Mouse (Mus musculus): Measurements from ENCODE around the gene Dnaja3.

The Dnaja3 gene

DNA sequence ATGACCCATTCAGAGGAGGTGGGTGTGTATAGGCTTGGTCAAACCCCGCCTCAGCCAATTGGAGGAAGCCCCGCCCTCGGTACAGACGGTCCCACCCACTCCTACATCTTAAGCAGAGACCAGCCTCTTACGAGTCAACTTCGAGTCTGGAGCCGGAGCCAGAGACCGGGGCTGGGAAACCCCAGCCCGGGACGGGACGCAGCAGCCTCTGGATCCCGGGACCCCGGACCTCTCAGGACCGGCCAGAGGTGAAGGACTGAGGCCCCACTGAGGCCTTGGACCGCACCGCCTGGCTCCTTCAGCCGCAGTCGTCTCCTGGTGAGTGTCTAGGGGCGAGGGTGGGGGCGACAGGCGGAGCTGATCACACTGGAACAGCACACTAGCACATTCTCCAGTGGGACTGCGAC is at the start of gene Dnaja3, which contains the start of gene Vasn:
Gene Dnaja3 (plus strand): TSS at position 159 of the 407 bp plus-strand sequence.
Gene Vasn (plus strand): TSS at position 111 of the 407 bp plus-strand sequence.
- peak; percentile 97 for DNase-seq

DNA sequence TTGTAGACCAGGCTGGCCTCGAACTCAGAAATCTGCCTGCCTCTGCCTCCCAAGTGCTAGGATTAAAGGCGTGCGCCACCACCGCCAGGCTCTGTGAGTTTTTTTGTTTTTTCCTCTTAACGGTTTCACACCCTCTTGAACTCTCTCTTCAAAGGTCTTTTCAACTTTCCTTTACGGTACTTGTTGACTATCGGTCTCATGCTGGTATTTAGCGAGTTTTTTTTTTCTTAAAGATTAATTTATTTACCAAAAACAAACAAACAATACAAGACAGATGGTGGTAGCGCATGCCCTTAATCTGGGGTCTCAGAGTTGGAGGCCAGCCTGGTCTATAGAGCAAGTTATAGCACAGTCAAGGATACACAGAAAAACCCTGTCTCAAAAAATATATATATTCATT is 49.6 kb upstream of the Dnaja3 start:
- DNase-seq = no peak

DNA sequence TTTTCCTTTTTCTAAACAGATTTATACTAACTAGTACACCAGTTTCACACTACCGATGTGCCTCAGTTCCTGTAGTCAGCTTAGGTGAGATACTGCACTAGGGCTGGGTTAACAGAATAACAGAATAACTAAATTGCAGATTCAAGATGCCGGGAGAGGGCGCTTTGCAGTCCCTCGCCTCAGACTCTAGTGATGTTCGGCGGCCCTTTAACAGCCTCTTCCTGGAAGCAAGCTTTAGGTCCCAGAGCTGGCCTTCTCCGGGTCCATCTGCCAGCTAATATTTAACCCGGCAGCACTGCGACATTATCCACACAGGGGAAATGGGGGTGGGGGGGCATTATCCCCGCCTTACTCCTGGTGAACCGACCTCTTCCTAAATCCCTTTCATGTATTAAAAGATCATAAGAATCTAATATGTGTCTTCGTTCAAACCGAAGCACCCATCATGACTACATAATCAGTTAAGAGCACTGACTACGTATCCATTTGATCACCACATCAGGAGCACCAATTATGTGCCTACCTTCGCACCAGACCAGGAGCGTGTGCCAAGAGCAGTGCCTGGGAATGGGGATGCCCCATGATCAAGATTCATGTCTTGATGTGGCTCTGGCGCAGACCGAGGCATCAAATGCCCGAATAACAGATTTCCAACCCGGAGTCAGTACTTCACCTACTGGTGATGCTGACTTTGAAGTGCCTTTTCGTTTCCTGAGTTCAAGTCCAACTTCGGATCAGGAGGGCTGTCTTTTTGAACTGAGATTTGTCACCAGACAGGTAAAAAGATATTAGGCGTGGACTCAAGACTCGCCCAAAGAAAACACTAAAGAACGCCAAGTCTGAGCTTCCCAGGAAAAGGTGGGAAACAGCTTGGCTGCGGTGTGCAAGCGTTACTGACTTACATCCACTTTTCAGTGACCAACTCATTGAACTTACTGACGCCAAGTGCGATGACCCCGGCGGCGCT is 46.6 kb upstream of the Dnaja3 start:
- peak; percentile 83 for DNase-seq

DNA sequence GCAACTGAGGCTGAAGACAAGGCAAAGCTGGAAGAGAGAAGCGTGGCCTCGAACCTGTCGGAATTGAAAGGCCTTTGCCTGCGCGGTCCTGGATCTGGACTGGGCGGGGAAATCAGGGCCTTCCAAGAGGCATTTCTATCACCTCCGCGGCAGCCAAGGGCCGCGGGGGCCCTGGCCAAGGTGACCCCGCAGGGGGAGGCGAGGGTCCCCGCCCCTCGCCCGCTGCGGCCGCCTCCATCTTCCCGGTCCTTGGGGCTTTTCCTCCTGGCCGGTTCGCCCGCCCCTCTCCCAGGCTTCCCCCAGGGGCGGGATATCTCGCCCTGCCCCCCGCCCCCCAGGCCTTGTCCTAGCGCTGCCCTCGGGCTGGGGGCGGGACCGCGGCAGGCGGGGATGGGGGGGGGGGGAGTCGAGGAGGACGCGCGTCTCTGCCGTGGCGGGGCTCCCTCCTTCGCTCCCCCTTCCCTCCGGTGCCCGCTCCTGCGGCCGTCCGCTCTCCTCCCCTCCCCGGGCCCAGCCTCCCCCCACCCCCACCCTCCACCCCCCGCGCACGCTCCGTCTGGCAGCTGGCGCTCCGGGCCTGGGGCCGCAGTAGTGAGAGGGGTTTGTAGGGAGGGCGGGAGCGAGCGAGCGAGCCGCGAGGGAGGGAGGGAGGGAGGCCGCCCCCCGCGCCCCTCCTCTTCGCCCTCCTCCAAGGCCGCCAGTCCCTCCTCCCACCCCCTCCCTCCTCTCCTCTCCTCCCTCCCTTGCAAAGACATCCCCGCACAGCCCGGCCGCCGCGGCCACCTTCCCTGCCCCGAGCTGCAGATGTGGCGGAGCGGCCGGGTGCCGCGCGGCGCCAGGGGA is 45.6 kb upstream of the Dnaja3 start, which contains the start of gene Glis2:
Gene Glis2 (plus strand): TSS at position 743 of the 843 bp plus-strand sequence.
- peak; percentile 73 for DNase-seq

DNA sequence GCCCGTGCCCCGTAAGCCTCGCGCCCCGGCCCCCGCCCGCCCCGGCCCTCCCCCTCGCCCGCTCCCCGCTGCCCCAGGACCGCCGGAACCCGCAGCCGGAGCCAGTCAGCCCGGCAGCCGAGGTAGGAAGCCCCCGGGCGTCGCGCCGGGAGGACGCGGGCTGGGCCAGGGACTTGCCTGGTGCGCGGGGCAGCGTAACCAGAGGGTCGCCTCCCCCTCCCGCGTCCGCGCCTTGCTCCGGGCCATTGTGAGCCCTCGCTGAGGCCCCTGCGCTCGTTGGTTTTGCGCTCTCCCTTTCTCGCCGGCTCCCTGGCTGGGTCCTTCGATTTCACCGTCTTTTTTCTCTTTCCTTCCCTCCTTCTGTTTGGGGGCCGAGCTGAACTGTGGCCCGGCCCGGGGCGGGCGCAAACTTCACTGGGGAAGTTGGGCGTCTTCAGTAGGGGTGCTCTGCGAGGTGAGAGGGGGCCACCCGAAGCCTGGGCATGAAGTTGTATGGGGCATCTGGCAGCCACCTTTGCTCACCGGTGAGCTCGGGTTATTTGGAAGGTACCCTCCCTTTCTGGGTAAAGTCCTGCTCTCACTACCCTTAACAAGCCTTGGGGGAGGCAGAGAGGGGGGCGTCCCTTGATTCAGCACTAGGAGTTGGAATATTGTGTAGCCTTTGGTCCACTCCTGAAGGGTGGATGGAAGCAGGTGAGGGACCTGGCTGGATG is 44.8 kb upstream of the Dnaja3 start:
- DNase-seq = peak; percentile 61

DNA sequence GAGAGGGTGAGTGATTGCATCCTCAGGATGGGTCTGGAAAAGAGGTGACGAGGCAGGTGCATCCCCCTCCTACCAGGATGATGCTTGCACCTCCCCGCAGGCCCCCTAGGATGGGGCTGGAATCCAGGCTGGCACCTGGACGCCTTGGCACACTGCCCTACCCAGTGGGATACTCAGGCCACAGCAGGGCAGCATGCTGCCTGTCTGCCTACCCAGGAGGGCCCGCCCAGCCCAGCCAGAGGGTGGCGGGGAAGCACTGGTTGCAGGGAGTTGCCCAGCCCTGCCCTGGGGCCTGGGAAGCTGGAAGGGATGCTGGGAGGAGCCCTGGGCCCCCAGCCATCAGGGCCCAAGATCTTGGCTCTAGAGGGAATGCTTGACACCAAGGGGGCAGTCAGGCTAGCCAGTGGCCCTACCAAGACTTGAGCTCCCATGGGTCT is 44.2 kb upstream of the Dnaja3 start:
- peak; percentile 78 for DNase-seq

DNA sequence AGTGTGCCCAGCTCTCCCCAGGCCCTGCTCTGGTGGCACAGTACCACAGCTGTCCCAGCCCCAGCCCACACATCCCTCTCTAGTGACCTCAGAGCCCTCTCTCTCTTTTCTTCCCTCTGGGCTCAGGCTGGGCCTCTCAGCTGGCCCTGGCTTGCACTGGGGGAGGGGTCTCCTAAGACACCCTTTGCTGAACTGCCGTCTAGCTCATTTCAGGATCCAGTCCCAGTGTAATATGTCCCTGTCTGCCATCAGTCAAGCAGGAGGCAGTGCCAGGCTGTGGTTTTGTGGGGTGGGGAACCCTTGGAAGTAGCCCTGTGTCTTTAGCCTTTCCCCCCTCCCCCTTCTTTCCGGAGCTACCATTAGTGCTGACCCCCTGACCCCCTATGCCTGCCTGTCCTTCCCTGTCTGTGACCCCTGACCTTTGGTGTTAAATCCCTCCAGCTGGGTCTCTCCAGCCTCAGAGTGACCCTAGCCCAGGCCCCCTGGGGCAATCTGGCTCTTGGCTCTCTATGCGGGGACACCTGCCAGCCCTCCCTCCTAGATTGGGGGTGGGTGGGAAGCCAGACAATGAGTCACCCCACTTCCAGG is 43.6 kb upstream of the Dnaja3 start:
- peak; percentile 43 for DNase-seq

DNA sequence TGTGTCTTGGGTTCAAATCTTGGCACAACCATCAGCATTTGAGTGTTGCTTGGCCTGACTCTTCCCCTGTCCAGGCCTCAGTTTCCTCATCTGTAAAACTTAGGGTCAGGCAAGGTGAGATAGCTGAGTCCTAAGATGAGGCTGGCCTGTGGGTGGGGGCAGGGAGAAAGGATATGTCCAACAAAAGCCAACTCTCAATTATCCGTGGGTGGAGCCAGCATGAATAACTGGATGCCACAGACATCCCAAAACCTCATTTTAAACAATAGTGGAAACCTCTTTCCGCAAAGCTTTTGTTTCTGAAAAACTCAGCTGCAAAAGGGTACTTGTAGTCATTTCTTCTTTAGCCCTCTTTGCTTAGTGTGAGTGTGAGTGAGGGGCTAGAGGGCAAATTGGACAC is 43.0 kb upstream of the Dnaja3 start:
- DNase-seq = no peak

DNA sequence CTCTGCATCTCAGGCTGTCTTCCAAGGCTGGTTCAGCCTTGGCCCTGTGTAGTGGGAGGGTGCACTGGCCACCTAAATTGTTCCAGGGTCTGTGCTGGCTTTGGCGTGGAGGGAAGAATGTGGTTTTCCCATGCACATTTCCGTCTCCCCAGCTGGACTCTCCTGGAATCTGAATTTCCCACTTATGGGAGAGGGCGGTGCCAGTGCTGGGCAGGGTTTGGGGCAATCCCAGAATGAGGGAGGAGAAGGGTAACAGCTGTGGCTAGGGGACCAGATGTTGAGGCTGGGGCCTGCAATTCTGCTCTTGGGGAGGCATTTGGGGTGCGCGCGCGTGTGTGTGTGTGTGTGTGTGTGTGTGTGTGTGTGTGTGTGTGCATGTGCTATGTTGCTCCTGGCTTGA is 42.5 kb upstream of the Dnaja3 start:
- DNase-seq = peak; percentile 68

DNA sequence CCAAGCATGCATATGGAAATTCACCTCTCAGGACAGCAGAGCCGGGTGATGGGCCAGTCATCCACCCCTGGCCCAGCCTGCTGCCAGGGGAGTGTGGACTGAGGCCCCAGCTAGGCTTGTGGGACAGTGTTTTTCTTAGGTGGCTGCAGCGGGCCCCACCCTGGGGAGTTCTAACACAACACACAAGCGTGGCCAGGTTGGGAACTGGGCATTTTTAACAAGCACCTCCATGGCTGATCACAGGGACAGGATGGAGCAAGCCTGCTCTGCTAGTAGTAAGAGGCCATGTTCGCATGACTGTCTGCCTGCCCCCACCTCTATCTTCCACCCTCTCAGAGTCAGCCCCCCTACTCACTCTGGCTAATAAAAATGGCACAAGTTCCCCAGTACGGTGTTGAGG is 41.7 kb upstream of the Dnaja3 start:
- no peak for DNase-seq

DNA sequence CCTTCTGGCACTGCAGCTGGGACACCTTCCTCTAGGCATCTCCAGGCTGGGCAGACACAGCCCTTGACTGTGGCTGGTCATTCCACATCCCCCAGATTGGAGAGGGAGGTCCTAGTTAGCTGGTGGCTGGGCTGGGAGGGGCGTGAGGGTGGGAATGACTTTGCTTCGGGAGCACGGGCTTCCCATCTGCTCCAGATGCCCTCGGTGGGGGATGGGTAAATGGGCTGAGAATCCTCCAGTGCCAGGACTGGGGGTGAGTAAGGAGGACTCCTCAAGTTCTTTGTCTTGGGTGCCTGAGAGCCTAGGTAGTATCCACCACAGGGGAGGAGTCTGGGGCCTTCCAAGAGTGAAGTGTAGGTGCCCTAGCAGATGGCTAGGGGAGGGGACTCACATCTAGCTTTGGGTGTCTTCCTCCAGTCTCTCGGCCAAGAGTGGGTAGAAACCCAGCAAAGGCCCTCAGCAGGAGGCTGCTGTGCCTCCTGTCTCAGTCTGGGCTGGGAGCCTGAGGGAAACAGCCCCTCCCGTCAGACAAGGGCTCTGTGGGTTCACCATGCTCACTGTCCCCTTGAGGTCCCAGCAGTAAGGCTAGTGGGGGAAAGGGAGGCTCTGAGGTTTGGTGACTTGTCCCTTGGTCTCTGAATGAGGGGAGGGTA is 40.8 kb upstream of the Dnaja3 start:
- no peak for DNase-seq

DNA sequence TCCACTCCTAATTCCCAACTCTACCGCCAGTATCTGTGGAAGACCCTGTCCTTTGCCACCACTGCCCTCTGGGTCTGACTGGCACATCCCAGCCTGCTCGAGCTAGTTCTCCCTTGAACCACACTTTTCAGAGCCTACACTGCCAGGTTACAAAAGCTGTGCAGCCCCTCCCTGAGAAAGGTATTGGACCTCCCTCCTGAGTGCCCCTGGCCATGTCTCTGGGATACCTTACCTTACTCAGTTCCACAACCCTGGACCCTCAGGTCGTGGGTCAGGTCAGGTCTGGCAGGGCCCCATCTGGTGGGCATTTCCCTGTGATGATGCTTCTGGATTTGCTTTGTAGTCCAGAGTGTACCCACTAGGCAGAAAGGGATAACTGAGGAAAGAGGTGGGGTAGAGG is 40.2 kb upstream of the Dnaja3 start:
- no peak for DNase-seq

DNA sequence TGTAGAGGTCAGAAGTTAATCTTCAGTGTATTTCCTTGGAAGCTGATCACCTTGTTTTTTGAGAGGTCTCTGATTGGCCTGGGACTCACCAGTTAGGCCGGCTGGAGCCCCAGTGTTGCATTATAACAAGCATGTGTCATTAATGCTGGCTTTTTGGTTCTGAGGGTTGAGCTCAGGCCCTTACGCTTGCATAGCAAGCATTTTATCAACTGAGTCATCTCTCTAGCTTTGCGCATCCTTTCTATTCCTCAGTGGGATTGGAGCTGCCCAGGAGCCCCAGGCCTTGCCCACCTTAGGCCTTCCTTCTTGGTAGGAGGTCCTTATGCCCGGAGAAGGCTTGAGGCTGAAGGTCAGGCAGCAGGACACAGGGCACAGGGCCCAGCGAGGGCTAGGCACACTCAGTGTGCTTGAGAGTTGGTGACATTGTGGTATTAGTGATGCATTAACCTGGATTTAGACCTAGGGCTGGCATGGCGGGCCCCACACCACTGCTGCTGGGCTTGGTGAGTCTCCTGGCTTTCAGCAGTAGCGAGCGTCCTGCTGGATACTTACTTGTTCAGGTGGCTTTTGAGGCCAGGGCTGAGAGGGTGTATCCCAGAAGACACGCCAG is 39.0 kb upstream of the Dnaja3 start:
- no peak for DNase-seq

DNA sequence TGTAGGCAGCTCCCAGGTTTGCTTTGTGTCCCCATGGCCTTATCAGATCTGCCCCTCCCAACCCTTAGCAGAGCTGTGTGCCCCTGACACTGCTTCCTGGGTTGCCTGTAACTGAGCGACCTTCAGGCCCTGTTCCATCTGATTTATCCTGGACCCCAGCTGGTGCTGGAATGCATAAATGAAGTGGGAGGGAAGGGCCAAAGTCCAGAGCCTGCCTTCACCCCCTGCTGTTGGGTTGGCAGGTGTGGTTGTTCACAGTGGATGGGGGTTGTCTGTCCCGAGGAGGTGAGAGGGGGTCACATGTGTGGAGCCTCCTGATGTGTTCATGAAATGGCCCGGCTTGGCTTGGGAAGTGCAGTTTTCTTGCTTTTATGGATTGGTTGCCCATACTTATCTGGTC is 37.6 kb upstream of the Dnaja3 start:
- no peak for DNase-seq

DNA sequence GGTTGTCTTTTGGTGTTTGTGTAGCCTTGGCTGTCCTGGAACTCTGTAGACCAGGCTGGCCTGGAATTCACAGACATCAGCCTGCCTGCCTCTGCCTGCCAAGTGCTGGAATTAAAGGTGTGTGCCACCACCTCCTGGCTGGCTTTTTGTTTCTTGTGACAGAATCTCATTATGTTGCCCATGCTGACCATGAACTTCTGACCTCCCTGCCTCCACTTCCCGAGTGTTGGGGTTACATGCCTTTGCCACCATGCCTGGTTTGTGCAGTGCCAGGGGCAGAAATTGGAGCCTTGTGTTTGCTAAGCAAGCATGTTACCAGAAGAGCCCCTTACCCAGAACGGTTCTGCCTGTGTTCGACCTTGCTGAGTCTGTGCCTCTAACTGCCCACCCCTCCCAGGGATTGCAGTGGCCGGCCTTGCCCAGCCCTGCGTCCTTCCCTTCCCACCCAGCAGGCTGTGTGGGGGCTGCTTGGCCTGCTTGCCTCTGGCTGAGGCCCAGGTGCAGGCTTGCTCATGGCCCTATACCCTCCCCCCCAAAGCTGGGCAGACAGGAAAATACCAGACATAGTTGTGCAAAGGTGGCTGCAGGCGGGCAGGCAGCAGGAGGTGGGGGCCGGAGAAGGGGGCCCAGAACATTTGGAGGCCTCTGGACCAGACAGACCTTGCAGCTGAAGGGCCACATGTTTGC is 36.9 kb upstream of the Dnaja3 start:
- DNase-seq = peak; percentile 39

DNA sequence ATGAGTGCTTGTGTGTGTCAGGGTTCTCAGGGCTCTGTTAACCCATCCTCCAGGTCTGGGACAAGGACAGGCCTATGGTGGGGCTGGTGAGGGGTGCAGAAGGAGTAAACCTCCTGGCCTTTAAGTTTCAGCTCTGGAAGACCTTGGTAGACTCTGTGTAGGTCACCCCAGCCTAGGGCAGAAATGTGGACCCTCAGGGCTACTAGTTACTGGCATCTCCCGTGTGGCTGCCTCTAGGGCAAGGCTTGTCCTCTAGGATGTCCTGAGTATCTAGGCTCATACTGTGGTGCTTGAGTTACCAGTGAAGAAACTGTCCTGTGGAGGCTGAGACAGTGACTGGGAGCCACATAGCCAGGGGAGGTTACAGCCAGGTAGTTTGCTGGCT is 36.3 kb upstream of the Dnaja3 start:
- DNase-seq = no peak

DNA sequence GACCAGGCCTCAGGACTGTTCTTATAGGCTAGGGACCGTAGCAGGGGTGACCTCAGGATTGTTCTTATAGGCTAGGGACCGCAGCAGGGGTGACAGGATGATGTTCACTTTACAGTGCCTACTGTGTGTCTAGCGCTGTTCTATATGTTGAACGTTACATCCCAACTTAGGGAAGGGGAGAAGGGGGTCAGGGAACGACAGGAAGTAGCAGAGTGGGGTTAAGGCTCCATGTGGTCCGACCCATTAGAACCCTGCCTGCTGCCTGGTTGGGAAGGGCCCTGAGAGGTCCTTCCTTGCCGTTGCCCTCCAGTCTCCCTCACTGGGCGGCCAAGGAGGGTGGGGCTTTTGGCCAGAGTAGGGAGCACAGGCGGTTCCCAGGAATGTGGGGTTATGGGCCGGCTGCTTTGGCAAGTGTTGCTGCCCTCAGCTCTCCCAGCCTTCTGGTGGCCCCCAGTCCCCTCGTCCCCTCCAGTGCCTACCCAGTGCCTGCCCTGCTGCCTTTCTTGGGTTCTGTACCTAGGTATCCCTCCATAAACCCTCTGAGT is 35.4 kb upstream of the Dnaja3 start:
- peak; percentile 46 for DNase-seq

DNA sequence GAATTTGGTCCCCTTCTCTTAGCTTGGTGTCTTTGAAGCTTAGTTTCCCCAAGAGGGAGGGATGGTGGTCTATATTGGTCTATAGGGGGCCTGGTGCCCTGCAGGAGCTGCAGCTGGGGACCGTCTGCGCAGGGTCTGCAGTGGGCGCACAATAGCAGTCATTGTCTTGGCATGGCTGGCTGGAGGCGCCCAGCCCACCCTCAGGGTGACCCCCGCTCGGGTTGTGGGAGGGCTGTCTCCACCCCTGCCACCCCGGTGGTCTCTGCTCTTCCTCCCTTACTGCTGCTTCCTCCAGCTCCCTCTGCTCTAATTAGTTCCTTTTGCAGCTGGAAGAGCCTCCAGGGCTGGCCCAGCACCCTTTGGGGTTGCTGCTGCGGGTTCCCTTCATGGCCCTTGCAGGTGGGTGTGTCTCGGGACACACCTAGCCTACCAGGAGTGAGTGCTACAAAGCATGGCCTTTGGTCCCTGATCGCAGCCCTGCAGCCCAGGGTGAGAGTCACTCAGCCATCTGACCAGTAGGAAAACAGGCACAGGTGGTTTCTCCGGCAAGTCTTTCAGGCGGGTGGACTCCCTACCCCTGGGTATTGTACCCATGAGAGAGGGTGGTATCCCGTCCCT is 34.2 kb upstream of the Dnaja3 start:
- no peak for DNase-seq

DNA sequence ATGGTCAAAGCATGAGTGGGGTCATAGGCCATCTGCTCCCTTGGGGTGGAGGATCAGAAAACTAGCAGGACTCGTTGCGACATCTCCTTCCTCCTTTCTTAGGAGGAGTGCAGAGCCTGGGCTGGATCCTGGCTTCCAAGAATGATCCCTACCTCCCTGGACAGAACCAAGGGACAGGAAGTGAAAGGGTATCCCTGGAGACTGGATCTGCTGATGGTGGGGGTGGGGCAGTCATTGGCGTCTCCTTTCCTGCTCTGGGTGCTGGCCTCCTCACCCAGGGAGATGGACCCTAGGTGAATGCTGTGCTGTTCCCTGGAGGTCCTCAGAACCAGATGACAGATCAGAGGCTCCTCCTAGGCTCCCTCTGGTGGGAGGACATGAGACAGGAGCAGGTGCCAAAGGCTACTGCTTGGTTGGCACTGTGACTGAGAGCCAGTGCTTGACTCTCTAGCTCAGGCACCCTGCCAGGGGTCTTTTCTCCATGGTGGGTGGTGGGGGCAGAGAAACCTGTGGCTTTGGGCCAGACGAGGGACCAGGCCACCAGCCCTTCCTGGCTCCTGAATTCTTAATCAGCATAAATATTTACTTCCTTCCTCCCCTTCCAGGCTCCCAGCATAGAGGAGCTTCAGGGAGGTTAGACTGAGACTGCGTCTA is 33.2 kb upstream of the Dnaja3 start:
- DNase-seq = peak; percentile 92
